Mouse (Mus musculus): ENCODE measurements at regions not wholly inside any gene's neighbourhood (a gene's known extent, or its start where the extent isn't known, plus 50 kb on each side); places are given as distances from the start of the nearest gene placed in this dataset.

DNA sequence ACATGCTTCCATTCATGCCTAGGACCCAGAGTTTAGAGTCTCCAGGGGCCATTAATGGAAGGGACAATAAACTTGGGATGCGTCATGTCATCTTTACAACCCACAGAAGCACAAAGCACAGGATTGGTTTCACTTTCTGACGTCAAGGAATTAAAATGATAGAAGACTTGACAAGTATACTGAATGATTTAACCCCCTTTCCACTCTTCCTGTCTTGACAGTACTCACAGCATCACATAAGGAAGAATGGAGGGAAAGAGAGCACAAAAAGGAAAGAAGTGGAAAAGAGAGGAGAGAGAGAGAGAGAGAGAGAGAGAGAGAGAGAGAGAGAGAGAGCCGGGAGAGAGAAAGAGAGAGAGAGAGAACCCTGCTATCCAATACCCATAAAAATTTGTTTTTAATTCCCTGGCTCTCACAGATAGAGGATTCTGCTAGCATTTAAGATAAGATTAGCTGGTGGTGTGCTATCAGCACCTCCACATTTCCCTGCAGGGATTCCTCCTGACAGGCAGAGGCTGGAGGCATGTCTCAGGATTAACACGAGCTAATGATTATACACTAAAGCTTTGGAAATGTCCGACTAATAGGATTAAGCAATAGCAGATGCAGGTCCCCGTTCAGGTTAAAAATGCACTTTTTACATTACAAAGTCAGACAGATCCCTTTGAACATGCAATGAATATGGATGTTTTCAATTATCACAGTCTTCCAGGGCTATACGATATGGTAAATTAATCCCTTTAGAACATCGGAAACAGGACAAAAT lies 210.2 kb downstream of the Olfr1505 start:
- Histone ChIP-seq H3K36me3 (replicated peaks; ENCODE audit: control insufficient read depth, insufficient read depth, low read length) (no peaks in the 10 kb centered on the region), H3K9ac (replicated peaks; ENCODE audit: low read depth, low read length) (no peak overlapping the region), H3K9me3 (replicated peaks; ENCODE audit: control insufficient read depth, low read length) (no peaks in the 10 kb centered on the region), H3K4me3 (ENCODE audit: low read depth, low read length) (no peak overlapping the region), H3K27ac (ENCODE audit: low read depth) (no peak overlapping the region), H3K4me2 (ENCODE audit: low read depth, low read length) (no peak overlapping the region), H3K27me3 (ENCODE audit: control insufficient read depth, insufficient read depth, low read length) (peaks cover 33% of the 10 kb centered on the region), H3K4me1 (ENCODE audit: control insufficient read depth, insufficient read depth) (no peaks in the 10 kb centered on the region)
- WGBS: 15% methylated on average over 8 of the region's 8 CpGs
- ATAC-seq (ENCODE audit: insufficient read depth, low read depth) (no peak), DNase-seq (ENCODE audit: low spot score) (no peak)
- TF ChIP-seq EP300 (IDR thresholded peaks at IDR 0.05; ENCODE audit: low read depth) (no peak), CTCF (IDR thresholded peaks at IDR 0.05; ENCODE audit: low read depth) (no peak)

DNA sequence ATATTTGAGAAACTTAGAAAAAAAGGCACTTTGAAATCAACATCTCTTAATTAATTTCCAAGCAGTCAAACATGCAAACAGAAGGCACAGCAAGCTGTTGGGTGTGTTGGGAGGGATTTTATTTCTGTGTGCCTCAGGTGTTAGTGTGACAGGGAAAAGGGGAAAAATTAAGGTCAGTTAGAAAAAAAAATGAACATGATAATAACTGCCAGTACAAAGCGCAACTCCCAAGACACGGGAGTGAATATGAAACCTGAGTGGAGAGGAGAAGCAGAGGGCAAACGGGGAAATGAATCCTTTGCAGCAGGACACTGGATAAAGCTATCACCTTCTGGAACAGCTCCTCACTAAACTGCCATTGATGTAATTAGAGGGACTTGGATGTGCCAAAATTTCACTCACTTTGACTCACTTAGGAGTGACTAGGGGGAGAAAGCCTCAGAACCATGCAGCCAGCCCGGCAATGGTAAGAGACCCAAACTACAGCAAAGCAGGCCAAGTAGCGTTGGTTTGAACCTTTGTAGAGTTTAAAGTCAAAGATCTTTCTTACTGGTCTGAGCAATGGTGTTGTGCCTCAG lies 211.0 kb downstream of the Olfr1505 start:
- Histone ChIP-seq H3K36me3 (replicated peaks; ENCODE audit: control insufficient read depth, insufficient read depth, low read length) (no peaks in the 10 kb centered on the region), H3K4me1 (ENCODE audit: control insufficient read depth, insufficient read depth) (no peaks in the 10 kb centered on the region), H3K9ac (replicated peaks; ENCODE audit: low read depth, low read length) (no peak overlapping the region), H3K4me2 (ENCODE audit: low read depth, low read length) (no peak overlapping the region), H3K4me3 (ENCODE audit: low read depth, low read length) (no peak overlapping the region), H3K9me3 (replicated peaks; ENCODE audit: control insufficient read depth, low read length) (no peaks in the 10 kb centered on the region), H3K27me3 (ENCODE audit: control insufficient read depth, insufficient read depth, low read length) (peaks cover 38% of the 10 kb centered on the region), H3K27ac (ENCODE audit: low read depth) (no peak overlapping the region)
- TF ChIP-seq CTCF (IDR thresholded peaks at IDR 0.05; ENCODE audit: low read depth): no peak
- DNase-seq (ENCODE audit: low spot score) (no peak), ATAC-seq (ENCODE audit: insufficient read depth, low read depth) (no peak)
- 38% methylated on average over 5 of the region's 5 CpGs for WGBS

DNA sequence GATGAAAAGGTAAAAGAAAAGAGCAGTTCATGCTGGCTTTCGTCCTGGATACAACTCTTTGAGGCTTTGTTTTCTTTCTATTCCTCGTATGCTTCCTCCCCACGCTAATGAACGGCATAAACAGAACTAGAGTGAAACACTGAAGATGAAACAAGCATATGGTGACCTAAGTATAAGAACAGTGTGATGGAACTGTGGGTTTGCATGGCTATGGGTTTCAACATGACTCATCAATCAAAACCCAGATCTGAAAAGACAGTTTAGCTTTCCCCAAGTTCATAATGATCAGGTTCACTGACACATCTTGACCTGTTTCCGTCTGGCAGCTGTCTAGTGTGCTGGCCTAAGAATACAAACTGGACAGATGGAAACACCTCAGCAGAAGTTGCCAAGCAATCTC lies 211.7 kb downstream of the Olfr1505 start:
- TF ChIP-seq CTCF (IDR thresholded peaks at IDR 0.05; ENCODE audit: low read depth) (no peak), EP300 (IDR thresholded peaks at IDR 0.05; ENCODE audit: low read depth) (no peak)
- 70% methylated on average over 5 of the region's 5 CpGs for WGBS

DNA sequence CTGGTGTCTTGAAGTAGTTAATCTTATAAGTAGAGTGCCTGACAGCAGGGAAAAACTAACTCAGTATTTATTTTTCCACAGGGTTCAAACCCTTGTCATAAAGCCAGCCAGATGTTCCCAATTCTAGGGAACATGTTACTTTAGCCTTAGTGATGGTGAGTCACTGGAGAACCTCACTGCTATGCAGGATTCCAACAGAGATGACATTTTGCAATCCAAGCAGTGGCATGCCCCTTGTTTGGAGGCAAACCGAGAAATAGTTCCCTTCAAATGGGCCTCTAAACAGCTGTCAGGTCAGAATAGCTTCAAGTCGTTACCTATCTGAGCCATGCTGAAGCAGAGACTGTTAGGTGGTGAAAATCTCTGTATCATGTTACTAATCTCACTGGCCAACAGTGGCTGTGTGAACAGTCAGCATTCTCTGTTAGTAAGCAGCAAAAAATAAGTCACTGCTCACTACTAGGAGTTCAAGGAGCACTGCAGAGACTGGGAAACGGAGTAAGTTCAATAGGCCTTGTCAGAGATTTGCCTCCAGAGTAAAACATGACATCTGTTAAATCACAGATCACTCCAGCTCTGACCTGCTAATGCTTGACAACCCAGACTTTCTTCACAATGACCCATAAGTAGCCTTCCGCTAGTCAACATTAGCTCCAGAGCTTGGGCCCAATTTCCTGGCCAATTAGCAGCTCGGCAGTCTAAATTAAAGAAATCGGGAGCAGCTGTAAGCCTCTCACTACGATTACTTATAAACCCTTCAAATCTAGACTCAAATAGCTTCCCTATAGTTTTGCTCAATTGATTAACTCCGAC lies 215.3 kb downstream of the Olfr1505 start:
- Histone ChIP-seq H3K4me2 (ENCODE audit: low read depth, low read length) (no peak overlapping the region), H3K27me3 (ENCODE audit: control insufficient read depth, insufficient read depth, low read length) (peaks cover 28% of the 10 kb centered on the region), H3K9ac (replicated peaks; ENCODE audit: low read depth, low read length) (no peak overlapping the region), H3K27ac (ENCODE audit: low read depth) (no peak overlapping the region), H3K4me1 (ENCODE audit: control insufficient read depth, insufficient read depth) (no peaks in the 10 kb centered on the region), H3K9me3 (replicated peaks; ENCODE audit: control insufficient read depth, low read length) (no peaks in the 10 kb centered on the region), H3K4me3 (ENCODE audit: low read depth, low read length) (no peak overlapping the region), H3K36me3 (replicated peaks; ENCODE audit: control insufficient read depth, insufficient read depth, low read length) (no peaks in the 10 kb centered on the region)
- 56% methylated on average over 8 of the region's 8 CpGs for WGBS
- TF ChIP-seq EP300 (IDR thresholded peaks at IDR 0.05; ENCODE audit: low read depth) (no peak), CTCF (IDR thresholded peaks at IDR 0.05; ENCODE audit: low read depth) (no peak)
- ATAC-seq (ENCODE audit: insufficient read depth, low read depth): no peak
- DNase-seq (ENCODE audit: low spot score): no peak

More for the DNA sequence above, 211.7 kb downstream of the Olfr1505 start:
- no peaks in the 10 kb centered on the region for H3K4me1 ChIP-seq (ENCODE audit: control insufficient read depth, insufficient read depth)
- H3K27me3 ChIP-seq (ENCODE audit: control insufficient read depth, insufficient read depth, low read length): peaks cover 38% of the 10 kb centered on the region
- ATAC-seq (ENCODE audit: insufficient read depth, low read depth) (no peak), DNase-seq (ENCODE audit: low spot score) (no peak)
- H3K9me3 ChIP-seq (replicated peaks; ENCODE audit: control insufficient read depth, low read length): no peaks in the 10 kb centered on the region
- H3K9ac ChIP-seq (replicated peaks; ENCODE audit: low read depth, low read length): no peak overlapping the region
- no peak overlapping the region for H3K27ac ChIP-seq (ENCODE audit: low read depth)
- no peak overlapping the region for H3K4me3 ChIP-seq (ENCODE audit: low read depth, low read length)
- H3K4me2 ChIP-seq (ENCODE audit: low read depth, low read length): no peak overlapping the region
- H3K36me3 ChIP-seq (replicated peaks; ENCODE audit: control insufficient read depth, insufficient read depth, low read length): no peaks in the 10 kb centered on the region

DNA sequence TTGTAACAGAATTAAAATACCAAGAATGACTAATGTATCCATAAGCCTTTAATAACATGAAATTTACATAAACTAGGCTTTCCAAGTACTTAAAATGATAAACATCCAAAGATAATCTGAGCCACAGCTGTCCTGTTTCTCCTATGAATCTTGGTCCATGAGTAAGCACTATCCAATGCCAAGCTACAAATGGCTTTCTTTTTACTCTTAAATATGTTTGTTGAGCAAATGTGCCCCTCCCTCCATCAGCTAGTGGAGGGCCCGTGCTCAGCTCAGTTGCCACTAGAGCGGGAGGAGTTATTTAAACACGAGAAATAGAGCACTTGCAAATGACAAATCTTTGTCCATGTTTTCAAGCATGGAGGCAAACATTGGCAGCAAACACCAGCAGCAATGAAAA lies 247.9 kb downstream of the Olfr1505 start:
- no peak for TF ChIP-seq CTCF (IDR thresholded peaks at IDR 0.05; ENCODE audit: low read depth)
- no peak for TF ChIP-seq EP300 (IDR thresholded peaks at IDR 0.05; ENCODE audit: low read depth)
- no peaks in the 10 kb centered on the region for H3K9me3 ChIP-seq (replicated peaks; ENCODE audit: control insufficient read depth, low read length)
- H3K36me3 ChIP-seq (replicated peaks; ENCODE audit: control insufficient read depth, insufficient read depth, low read length): no peaks in the 10 kb centered on the region
- H3K27ac ChIP-seq (ENCODE audit: low read depth): no peak overlapping the region
- DNase-seq (ENCODE audit: low spot score) (no peak), ATAC-seq (ENCODE audit: insufficient read depth, low read depth) (no peak)
- peaks cover 76% of the 10 kb centered on the region for H3K27me3 ChIP-seq (ENCODE audit: control insufficient read depth, insufficient read depth, low read length)
- no peak overlapping the region for H3K4me3 ChIP-seq (ENCODE audit: low read depth, low read length)
- no peak overlapping the region for H3K4me2 ChIP-seq (ENCODE audit: low read depth, low read length)
- peaks cover 4% of the 10 kb centered on the region for H3K4me1 ChIP-seq (ENCODE audit: control insufficient read depth, insufficient read depth)
- WGBS: 66% methylated on average over 3 of the region's 3 CpGs
- no peak overlapping the region for H3K9ac ChIP-seq (replicated peaks; ENCODE audit: low read depth, low read length)

All from heart, postnatal 0 days (tissue).